ENCODE assay signal across 26 mouse cellular contexts in the genomic region with DNA sequence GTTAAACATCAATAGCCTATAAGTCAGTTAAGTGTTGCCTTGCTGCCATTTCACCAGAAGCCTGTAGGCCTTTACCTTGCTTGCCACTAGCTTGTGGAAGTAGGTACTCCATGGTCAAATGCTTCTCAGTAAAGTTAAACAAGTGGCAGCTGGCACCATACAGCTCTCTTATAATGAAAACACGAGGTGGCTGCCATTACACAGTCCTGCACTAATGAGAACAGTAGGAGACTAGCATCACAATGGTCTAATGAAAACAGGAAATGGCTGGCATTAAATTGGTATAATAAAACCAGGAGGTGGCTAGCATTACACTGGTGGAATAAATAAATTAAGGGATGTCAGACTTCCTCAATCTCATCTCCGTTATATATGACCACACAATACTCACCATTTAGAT.
DNase-seq lines count a peak whose midpoint lies in the region; ATAC-seq lines count a peak whose summit lies in the region.
"Had no signal": no experiment of that assay in that cellular context is flagged by ENCODE, and none has a peak within 500 bp of the region (broad histone marks: within the 10 kb centered on the region; RNA-seq: fewer than 3 reads in every experiment).

No protein-coding gene starts in this region.

- H3K36me3 ChIP-seq in hindbrain, embryonic 12.5 days, result no peaks in the 10 kb centered on the region
- no peaks in the 10 kb centered on the region for H3K36me3 ChIP-seq in hindbrain, embryonic 13.5 days
- no peaks in the 10 kb centered on the region for H3K36me3 ChIP-seq in midbrain, embryonic 13.5 days
- no peaks in the 10 kb centered on the region for H3K36me3 ChIP-seq in midbrain, embryonic 16.5 days (ENCODE audit: control insufficient read depth, insufficient read depth, low read length)
- no peaks in the 10 kb centered on the region for H3K36me3 ChIP-seq in forebrain, embryonic 16.5 days (ENCODE audit: control insufficient read depth, insufficient read depth)
- H3K36me3 ChIP-seq in neural tube, embryonic 15.5 days, result no peaks in the 10 kb centered on the region
- H3K36me3 ChIP-seq: heart, embryonic 13.5 days; limb, embryonic 12.5 days; liver, embryonic 15.5 days; midbrain, embryonic 15.5 days had no signal

- 52% methylated on average over 2 of the region's 2 CpGs for WGBS in hindbrain, embryonic 12.5 days
- WGBS in hindbrain, embryonic 13.5 days, result 30% methylated on average over 2 of the region's 2 CpGs
- 42% methylated on average over 2 of the region's 2 CpGs for WGBS in midbrain, embryonic 13.5 days
- WGBS in midbrain, embryonic 16.5 days, result 33% methylated on average over 2 of the region's 2 CpGs
- WGBS in forebrain, embryonic 16.5 days, result 6% methylated on average over 2 of the region's 2 CpGs
- WGBS in neural tube, embryonic 15.5 days, result 7% methylated on average over 2 of the region's 2 CpGs

- H3K9me3 ChIP-seq in hindbrain, embryonic 12.5 days (replicated peaks), result no peaks in the 10 kb centered on the region
- H3K9me3 ChIP-seq in hindbrain, embryonic 13.5 days, result no peaks in the 10 kb centered on the region
- no peaks in the 10 kb centered on the region for H3K9me3 ChIP-seq in midbrain, embryonic 13.5 days
- H3K9me3 ChIP-seq in midbrain, embryonic 16.5 days (replicated peaks; ENCODE audit: control insufficient read depth, low read length, poor library complexity, severe bottlenecking), result no peaks in the 10 kb centered on the region
- H3K9me3 ChIP-seq in forebrain, embryonic 16.5 days (ENCODE audit: control insufficient read depth, low read length), result no peaks in the 10 kb centered on the region
- no peaks in the 10 kb centered on the region for H3K9me3 ChIP-seq in neural tube, embryonic 15.5 days (replicated peaks)
- H3K9me3 ChIP-seq: heart, embryonic 13.5 days; limb, embryonic 12.5 days; liver, embryonic 15.5 days; midbrain, embryonic 15.5 days had no signal

- no peak overlapping the region for H3K4me2 ChIP-seq in hindbrain, embryonic 12.5 days (replicated peaks)
- H3K4me2 ChIP-seq in hindbrain, embryonic 13.5 days, result no peak overlapping the region
- H3K4me2 ChIP-seq in midbrain, embryonic 13.5 days (replicated peaks), result no peak overlapping the region
- H3K4me2 ChIP-seq in midbrain, embryonic 16.5 days (ENCODE audit: low read length), result no peak overlapping the region
- H3K4me2 ChIP-seq in forebrain, embryonic 16.5 days (ENCODE audit: low read length), result no peak overlapping the region
- no peak overlapping the region for H3K4me2 ChIP-seq in neural tube, embryonic 15.5 days
- H3K4me2 ChIP-seq: heart, embryonic 13.5 days; limb, embryonic 12.5 days; liver, embryonic 15.5 days; lung, embryonic 14.5 days; midbrain, embryonic 15.5 days had no signal

- no peak overlapping the region for H3K27ac ChIP-seq in hindbrain, embryonic 12.5 days
- H3K27ac ChIP-seq in hindbrain, embryonic 13.5 days, result no peak overlapping the region
- no peak overlapping the region for H3K27ac ChIP-seq in midbrain, embryonic 13.5 days
- H3K27ac ChIP-seq in midbrain, embryonic 16.5 days (ENCODE audit: low read length), result no peak overlapping the region
- no peak overlapping the region for H3K27ac ChIP-seq in forebrain, embryonic 16.5 days (ENCODE audit: low read length)
- H3K27ac ChIP-seq in neural tube, embryonic 15.5 days (replicated peaks), result no peak overlapping the region
- H3K27ac ChIP-seq: heart, adult 2 months; heart, embryonic 13.5 days; limb, embryonic 12.5 days; liver, embryonic 15.5 days; midbrain, embryonic 15.5 days had no signal

- H3K4me1 ChIP-seq in hindbrain, embryonic 12.5 days, result no peaks in the 10 kb centered on the region
- 0 out of 2 replicates have a peak, but pooled peaks cover 2% of the 10 kb centered on the region for H3K4me1 ChIP-seq in hindbrain, embryonic 13.5 days (replicated peaks)
- 0 out of 2 replicates have a peak, but pooled peaks cover 5% of the 10 kb centered on the region for H3K4me1 ChIP-seq in midbrain, embryonic 13.5 days (replicated peaks)
- no peaks in the 10 kb centered on the region for H3K4me1 ChIP-seq in midbrain, embryonic 16.5 days (ENCODE audit: control insufficient read depth, insufficient read depth, low read length)
- peaks cover 15% of the 10 kb centered on the region for H3K4me1 ChIP-seq in forebrain, embryonic 16.5 days (replicated peaks; ENCODE audit: control insufficient read depth, insufficient read depth, low read length)
- peaks cover 3% of the 10 kb centered on the region; the same call in 1 of the 2 replicates for H3K4me1 ChIP-seq in neural tube, embryonic 15.5 days
- H3K4me1 ChIP-seq: heart, embryonic 13.5 days; limb, embryonic 12.5 days; liver, embryonic 15.5 days had no signal

- H3K27me3 ChIP-seq in hindbrain, embryonic 12.5 days, result no peaks in the 10 kb centered on the region
- H3K27me3 ChIP-seq in hindbrain, embryonic 13.5 days, result no peaks in the 10 kb centered on the region
- H3K27me3 ChIP-seq in midbrain, embryonic 13.5 days, result no peaks in the 10 kb centered on the region
- no peaks in the 10 kb centered on the region for H3K27me3 ChIP-seq in midbrain, embryonic 16.5 days (ENCODE audit: control insufficient read depth, insufficient read depth, low read depth, low read length)
- H3K27me3 ChIP-seq in forebrain, embryonic 16.5 days (replicated peaks; ENCODE audit: control insufficient read depth, insufficient read depth, low read length), result no peaks in the 10 kb centered on the region
- H3K27me3 ChIP-seq in neural tube, embryonic 15.5 days (replicated peaks), result no peaks in the 10 kb centered on the region
- H3K27me3 ChIP-seq: heart, embryonic 13.5 days; limb, embryonic 12.5 days; liver, embryonic 15.5 days; midbrain, embryonic 15.5 days had no signal

- H3K9ac ChIP-seq in hindbrain, embryonic 12.5 days, result no peak overlapping the region
- no peak overlapping the region for H3K9ac ChIP-seq in hindbrain, embryonic 13.5 days
- H3K9ac ChIP-seq in midbrain, embryonic 13.5 days (replicated peaks), result no peak overlapping the region
- H3K9ac ChIP-seq in midbrain, embryonic 16.5 days (ENCODE audit: low read depth, low read length), result no peak overlapping the region
- H3K9ac ChIP-seq in forebrain, embryonic 16.5 days (replicated peaks; ENCODE audit: low read depth, low read length), result no peak overlapping the region
- no peak overlapping the region for H3K9ac ChIP-seq in neural tube, embryonic 15.5 days (replicated peaks)
- H3K9ac ChIP-seq: heart, embryonic 13.5 days; limb, embryonic 12.5 days; liver, embryonic 15.5 days; lung, embryonic 14.5 days; midbrain, embryonic 15.5 days had no signal

- no peak for DNase-seq in frontal cortex, postnatal 36 days (ENCODE audit: low spot score in 2 of 2)
- DNase-seq: adrenal gland, adult 2 months; adrenal gland, postnatal 36 days; cerebellum, adult 2 months; cerebellum, postnatal 14 days; heart, adult 2 months; heart, postnatal 10 days; kidney, postnatal 14 days; layer of hippocampus, adult 9-11 months; lung, embryonic 14.5 days; lung, postnatal 14 days; right cerebral cortex, postnatal 25 days; thymus, postnatal 25 days had no signal

- ATAC-seq in hindbrain, embryonic 12.5 days (ENCODE audit: low FRiP score), result peak; percentile 41; the same call in 1 of the 2 replicates
- ATAC-seq in hindbrain, embryonic 13.5 days (ENCODE audit: low FRiP score), result no peak; the same call in 1 of the 2 replicates
- ATAC-seq in midbrain, embryonic 13.5 days, result peak; percentile 60; the same call in 1 of the 2 replicates
- no peak for ATAC-seq in midbrain, embryonic 16.5 days
- peak; percentile 29 for ATAC-seq in forebrain, embryonic 16.5 days
- ATAC-seq in neural tube, embryonic 15.5 days (ENCODE audit: low FRiP score), result peak; percentile 43
- ATAC-seq: activated CD4-positive, CD25-positive, alpha-beta regulatory T cell, adult 4 months; intestine, postnatal 0 days; midbrain, embryonic 15.5 days had no signal

- H3K4me3 ChIP-seq in hindbrain, embryonic 12.5 days, result no peak overlapping the region
- no peak overlapping the region for H3K4me3 ChIP-seq in hindbrain, embryonic 13.5 days
- no peak overlapping the region for H3K4me3 ChIP-seq in midbrain, embryonic 13.5 days (replicated peaks)
- no peak overlapping the region for H3K4me3 ChIP-seq in midbrain, embryonic 16.5 days (ENCODE audit: low read depth, low read length)
- H3K4me3 ChIP-seq in forebrain, embryonic 16.5 days (replicated peaks; ENCODE audit: low read length), result no peak overlapping the region
- no peak overlapping the region for H3K4me3 ChIP-seq in neural tube, embryonic 15.5 days (replicated peaks)
- H3K4me3 ChIP-seq: erythroblast, embryonic 14.5 days; heart, adult 2 months; heart, embryonic 13.5 days; limb, embryonic 12.5 days; liver, embryonic 15.5 days; midbrain, embryonic 15.5 days had no signal

Comparison
In these comparisons a context has a peak if more than half of its experiments do, and no peak if none do; other contexts are left out.
1. ATAC-seq: peak in hindbrain, embryonic 12.5 days (single experiment), midbrain, embryonic 13.5 days (single experiment), forebrain, embryonic 16.5 days (single experiment) and neural tube, embryonic 15.5 days (single experiment); none in hindbrain, embryonic 13.5 days (single experiment) and midbrain, embryonic 16.5 days (single experiment).